16 mouse cellular contexts compared by ENCODE assay signal in genomic region chr2:60367871-60368270, GRCm38 (mm10).
"Had no signal": no experiment of that assay in that cellular context is flagged by ENCODE, and none has a peak within 500 bp of the region (broad histone marks: within the 10 kb centered on the region; RNA-seq: fewer than 3 reads in every experiment).

No protein-coding gene starts in this region.

- H3K4me1 ChIP-seq: liver, embryonic 15.5 days; megakaryocyte, embryonic 14.5 days; midbrain, embryonic 13.5 days; midbrain, embryonic 15.5 days; neural tube, embryonic 12.5 days; stomach, embryonic 15.5 days had no signal

- DNase-seq: liver, postnatal 0 days; lung, adult 2 months; lung, postnatal 14 days; right cerebral cortex, postnatal 14 days; thymus, adult 2 months; thymus, postnatal 25 days; thymus, postnatal 4 days had no signal

- H3K36me3 ChIP-seq: liver, embryonic 15.5 days; lung, embryonic 15.5 days; midbrain, embryonic 13.5 days; midbrain, embryonic 15.5 days; neural tube, embryonic 12.5 days; stomach, embryonic 15.5 days had no signal

- H3K4me3 ChIP-seq: liver, embryonic 15.5 days; lung, embryonic 15.5 days; megakaryocyte, embryonic 14.5 days; midbrain, embryonic 13.5 days; midbrain, embryonic 15.5 days; neural tube, embryonic 12.5 days; stomach, embryonic 15.5 days had no signal

- H3K27ac ChIP-seq: liver, embryonic 15.5 days; lung, embryonic 15.5 days; macrophage; midbrain, embryonic 13.5 days; midbrain, embryonic 15.5 days; neural tube, embryonic 12.5 days; stomach, embryonic 15.5 days; stomach, postnatal 0 days had no signal

- H3K9me3 ChIP-seq: liver, embryonic 15.5 days; lung, embryonic 15.5 days; megakaryocyte, embryonic 14.5 days; midbrain, embryonic 13.5 days; midbrain, embryonic 15.5 days; neural tube, embryonic 12.5 days; stomach, embryonic 15.5 days had no signal

- H3K27me3 ChIP-seq: liver, embryonic 15.5 days; lung, embryonic 15.5 days; midbrain, embryonic 13.5 days; midbrain, embryonic 15.5 days; neural tube, embryonic 12.5 days; stomach, embryonic 15.5 days had no signal
